Mouse (Mus musculus): ENCODE results near the gene Ugt1a1.

GRCm38 (mm10) chr1:88223591-88223990 is 11.8 kb downstream of the Ugt1a1 start:
- TF ChIP-seq CTCF (IDR thresholded peaks at IDR 0.05; ENCODE audit: low read depth, low read length) = no peak
- TF ChIP-seq EP300 (IDR thresholded peaks at IDR 0.05; ENCODE audit: insufficient read depth, low read depth, low read length) = no peak
- no peak for TF ChIP-seq POLR2A (IDR thresholded peaks at IDR 0.05; ENCODE audit: insufficient read depth, low read length)

Measured in ES-Bruce4 (cell line).